Mouse (Mus musculus): ENCODE results near the gene Wdr64.

Gene Wdr64

DNA sequence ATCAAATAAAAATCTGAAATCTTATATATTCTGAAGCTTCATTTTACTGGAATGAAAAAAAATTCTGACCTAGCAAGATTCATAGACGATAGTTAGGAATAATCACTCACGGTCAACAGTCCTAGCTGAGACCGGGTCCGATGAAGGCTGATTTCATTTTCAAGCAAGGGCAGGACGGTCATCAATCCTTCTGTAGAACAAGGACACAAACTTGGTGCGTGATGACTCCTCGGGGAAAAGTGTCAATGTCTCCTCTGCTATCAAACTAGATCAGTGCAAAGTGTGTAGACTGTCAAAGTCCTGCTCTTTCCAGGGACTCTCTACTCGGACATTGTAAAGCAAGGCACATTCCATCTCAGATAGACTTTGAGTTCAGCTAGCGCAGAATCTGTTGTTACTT lies 18.4 kb downstream of the Wdr64 start:
- no peak for DNase-seq (ENCODE audit: low read depth, low spot score)

DNA sequence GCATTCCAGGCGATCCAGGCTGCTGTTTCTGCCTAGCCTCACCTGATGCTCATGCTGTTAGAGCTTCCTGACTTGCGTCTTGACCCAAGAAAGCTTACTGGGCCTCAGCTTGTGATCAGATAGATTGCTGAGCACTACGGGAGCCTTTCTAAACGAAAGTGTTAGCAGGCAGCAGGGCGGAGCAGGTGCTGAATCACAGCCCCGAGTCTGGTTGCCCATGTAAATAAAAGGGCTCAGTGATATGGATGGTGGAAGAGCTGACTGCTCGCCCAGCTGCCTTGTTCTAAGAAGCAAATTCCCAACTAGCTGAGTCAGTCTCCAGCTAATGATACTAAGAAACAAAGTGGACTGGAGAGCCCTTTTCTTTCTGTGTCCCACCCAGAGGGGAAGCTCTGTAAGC lies 27.4 kb downstream of the Wdr64 start:
- DNase-seq (ENCODE audit: low read depth, low spot score): no peak

DNA sequence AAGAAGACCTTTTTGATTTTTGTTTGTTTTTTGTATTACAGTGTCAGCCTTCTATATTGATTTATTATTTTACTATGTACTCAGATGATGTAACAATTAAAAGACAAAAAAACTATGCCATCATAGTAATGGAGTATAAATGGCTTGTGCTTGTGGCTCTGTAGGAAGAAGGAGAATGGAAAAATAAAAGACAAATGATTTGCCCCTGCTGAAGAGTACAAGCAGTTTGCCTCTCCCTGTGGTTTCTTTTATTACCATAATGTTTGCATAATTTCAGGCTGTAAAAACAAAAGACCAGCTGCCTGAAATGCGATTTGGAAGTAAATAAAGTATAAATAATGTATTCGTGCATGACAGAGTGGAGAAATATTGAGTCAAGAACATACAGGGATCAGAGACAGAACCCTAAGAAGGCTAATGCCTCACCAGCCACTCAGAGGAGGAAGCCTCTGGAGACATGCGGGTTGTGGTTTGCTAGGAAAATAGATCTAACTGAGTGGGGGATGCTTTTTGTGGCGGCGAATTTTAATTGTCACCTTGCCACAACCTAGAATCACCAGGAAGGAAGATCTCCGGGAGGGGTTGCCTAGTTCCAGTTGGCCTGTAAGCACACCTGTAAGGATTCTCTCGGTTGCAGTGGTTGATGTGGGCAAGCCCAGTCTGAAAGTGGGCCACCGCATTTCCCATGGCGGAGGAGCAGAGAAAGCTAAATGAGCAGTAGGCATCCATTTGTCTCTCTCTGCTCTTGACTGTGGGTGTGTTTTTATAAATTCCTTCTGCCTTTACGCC lies 56.4 kb downstream of the Wdr64 start:
- no peak for DNase-seq (ENCODE audit: low read depth, low spot score)

DNA sequence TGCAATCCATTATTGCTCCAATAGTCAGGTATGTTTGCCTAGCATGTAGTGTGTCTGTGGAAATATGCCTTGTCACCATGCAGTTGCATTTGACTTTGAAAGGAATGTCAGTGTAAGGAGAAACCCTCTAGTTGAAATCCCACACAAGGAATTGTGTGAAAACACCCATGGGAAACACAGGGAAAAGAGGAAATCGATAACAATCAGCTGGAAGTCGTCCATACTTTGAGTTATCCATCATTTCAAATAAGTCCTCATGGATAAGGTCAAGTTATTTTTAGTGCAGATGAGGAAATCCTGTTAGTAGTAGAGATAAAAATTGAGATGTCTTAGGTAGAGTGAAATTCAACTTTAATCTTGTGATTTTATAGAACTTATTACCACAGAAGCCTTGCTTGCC lies 96.3 kb downstream of the Wdr64 start:
- DNase-seq (ENCODE audit: low read depth, low spot score): no peak

DNA sequence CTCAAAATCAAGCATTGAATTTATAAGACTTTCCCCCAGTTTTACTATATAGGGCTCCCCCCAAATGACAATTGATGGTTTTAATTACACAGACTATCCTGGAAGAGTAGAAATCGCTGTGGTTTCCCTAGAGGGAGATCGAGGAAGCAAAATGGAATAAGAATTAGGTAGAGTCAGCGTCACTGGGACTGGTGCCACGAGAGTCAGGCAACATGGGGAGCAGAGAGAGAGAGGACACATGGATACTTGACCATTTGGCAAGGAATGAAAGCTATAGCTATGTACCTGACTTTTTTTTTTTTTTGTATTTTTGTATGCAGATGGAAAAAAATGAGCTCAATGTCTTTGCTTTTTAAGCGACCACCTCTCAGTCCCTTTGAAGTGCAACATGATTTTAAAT lies 110.0 kb downstream of the Wdr64 start:
- DNase-seq (ENCODE audit: low read depth, low spot score): no peak

DNA sequence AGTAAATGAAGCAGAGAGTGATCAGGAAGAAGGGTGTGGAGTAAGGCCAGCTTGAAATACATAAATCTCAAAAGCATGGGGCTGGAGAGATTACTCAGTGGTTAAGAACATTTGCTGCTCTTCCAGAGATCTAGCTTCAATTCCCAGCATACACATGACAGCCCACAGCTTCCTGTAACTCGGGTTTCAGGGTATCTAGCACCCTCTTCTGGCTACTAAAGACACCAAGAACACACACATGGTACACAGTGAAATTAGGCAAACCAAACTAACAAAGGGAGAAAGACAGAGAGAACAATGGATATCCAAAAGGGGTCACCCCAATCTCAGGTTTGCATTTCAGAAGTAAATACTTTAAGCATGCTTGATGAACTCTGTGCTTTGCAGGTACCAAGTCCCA lies 113.2 kb downstream of the Wdr64 start:
- DNase-seq (ENCODE audit: low read depth, low spot score): no peak

DNA sequence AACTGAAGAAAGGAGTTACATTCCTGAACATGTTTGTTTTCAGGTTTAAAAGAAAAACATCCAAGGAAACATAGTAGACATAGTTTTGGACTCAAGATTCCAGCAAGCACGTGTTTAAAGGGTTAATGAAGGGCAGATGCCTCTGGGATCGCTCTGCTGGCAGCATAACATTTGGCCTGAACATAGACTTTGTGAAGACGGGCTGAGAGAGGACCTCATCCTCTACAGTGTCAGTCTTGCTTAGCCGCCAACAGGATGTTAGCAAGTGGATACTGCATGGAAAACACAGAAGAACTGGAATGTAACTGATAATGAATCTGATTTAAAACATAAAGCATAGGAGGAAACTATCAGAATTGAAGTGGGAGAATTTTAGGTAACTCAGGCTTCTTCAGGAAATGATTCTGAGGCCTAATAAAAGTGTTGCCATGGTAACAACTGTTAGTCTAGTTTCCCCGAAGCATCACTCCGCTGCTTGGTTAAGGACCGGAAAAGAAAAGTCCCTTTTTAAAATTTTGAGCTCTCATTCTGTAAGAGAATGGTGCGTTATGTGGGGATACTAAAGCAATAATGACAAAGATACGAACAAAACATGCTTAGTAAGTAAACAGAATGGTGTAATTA lies 125.5 kb downstream of the Wdr64 start:
- DNase-seq (ENCODE audit: low read depth, low spot score): no peak

DNA sequence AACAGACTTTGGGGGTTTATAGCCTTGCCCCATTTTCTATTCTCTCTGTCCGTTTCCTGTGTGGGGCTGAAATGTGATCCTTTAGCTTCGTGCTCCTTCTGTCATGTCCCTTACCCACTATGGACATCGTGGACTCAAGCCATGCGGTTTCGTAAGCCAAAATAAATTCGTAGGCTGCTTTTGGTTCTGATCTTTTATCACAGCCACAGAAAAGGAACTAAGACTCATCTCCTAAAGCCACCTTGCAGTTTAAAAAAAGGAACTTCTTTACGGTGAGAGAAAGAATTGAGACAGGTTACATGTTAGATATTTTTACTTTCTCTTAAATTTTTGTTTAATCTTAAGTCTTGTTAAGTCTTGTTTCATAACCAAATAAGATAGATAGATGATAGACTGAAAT lies 130.1 kb downstream of the Wdr64 start:
- no peak for DNase-seq (ENCODE audit: low read depth, low spot score)

DNA sequence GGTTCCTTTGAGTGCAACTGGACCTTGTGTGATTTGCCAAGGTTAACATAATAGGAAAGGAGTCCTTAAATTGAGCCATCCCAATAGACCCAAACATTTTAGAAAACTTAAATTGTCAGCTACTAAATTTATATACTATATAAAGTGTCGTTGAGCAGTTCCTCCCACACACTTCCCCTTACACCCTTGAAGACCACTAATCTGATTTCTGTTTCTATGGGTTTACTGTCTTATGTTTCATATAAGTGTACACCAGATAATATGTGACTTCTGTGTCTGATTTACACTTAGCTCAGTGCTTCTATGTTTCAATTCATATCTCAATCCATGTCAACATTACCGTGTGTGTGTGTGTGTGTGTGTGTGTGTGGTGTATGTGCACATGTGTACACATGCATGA lies 130.8 kb downstream of the Wdr64 start:
- no peak for DNase-seq (ENCODE audit: low read depth, low spot score)

DNA sequence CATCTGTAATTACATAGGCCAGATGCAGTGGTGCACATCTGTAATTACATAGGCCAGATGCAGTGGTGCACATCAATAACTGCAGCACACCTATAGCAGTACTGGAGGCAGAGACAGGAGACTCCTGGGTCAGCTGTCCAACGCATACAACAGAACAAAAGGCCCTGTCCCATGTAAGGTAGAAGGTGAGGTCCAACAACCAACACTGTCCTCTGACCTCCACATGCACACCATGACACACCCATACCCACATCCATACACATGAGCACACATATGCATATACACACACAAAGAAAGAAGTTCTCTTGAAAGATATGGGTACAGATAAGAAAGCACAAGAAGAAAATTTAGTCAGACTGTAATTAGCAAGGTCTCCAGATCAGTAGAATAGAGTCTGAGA lies 157.1 kb downstream of the Wdr64 start:
- DNase-seq (ENCODE audit: low read depth, low spot score): no peak

Data from WW6 (cell line).